In the genomic region with DNA sequence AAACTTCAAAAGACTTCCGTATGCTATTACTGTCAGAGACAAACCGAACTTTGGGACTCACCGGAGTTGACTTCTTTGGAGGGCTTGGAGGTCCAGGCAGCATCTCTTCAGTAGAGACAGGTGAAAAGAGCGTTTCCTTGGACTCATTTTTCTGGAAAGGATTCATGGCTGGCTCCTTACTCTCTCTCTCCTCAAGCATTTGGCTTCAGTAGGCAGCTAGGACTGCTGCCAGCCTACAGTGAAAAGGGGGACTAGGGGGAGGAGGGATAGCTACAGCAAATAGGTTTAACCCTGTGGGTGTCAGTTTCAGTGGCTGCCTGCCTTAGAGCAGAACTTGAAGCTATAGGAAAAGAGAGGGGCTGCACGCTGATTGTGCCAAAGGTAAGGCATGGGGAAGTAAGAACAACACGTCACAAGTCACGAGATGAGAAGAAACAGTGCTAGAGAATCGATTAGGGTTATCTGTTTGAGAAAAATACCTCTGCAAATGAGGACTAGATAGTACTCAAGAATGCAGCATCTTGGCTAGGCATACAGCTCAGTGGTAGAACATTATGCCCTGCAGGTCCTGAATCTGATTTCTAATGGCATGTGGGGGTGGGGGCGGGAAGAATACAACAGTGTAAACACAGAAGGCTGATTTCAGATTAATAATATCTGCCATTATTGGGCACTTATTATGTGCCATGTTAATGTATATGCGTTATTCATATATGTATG, we compare ENCODE assay signal across 8 mouse cellular contexts. TPM values are rescaled to one million over a fixed set of nuclear protein-coding genes. Genes with fewer than 3 reads are reported as not detected.
DNase-seq lines count a peak whose midpoint lies in the region; ATAC-seq and TF ChIP-seq lines count a peak whose summit lies in the region.
"Had no signal": no experiment of that assay in that cellular context is flagged by ENCODE, and none has a peak within 500 bp of the region (broad histone marks: within the 10 kb centered on the region; RNA-seq: fewer than 3 reads in every experiment).

Slc15a2 (minus strand) TSS at position 369 of the 720 bp plus-strand sequence.

- peak within 1 kb of the TSS; percentile 59 for H3K27ac ChIP-seq in neural tube, embryonic 13.5 days (replicated peaks)
- H3K27ac ChIP-seq in kidney, embryonic 14.5 days (ENCODE audit: low read depth, low read length): no peak within 1 kb of the TSS
- H3K27ac ChIP-seq in lung, embryonic 14.5 days (ENCODE audit: low read depth): peak within 1 kb of the TSS; percentile 58; the same call in 1 of the 2 replicates
- H3K27ac ChIP-seq: liver, embryonic 14.5 days had no signal

- peak within 1 kb of the TSS; percentile 15 for H3K4me2 ChIP-seq in neural tube, embryonic 13.5 days
- no peak within 1 kb of the TSS for H3K4me2 ChIP-seq in kidney, embryonic 14.5 days (replicated peaks; ENCODE audit: low read depth, low read length)
- peak within 1 kb of the TSS; percentile 47 for H3K4me2 ChIP-seq in lung, embryonic 14.5 days

- no peak for DNase-seq in neural tube, embryonic 10.5 days (ENCODE audit: extremely low spot score, low spot score)
- peak; percentile 64 for DNase-seq in lung, embryonic 14.5 days
- DNase-seq in testis, postnatal 10 days (ENCODE audit: low spot score): peak; percentile 40
- no peak for DNase-seq in T-cell, adult 2 months (ENCODE audit: low spot score)

- no peak for TF ChIP-seq CTCF in lung, embryonic 14.5 days (IDR thresholded peaks at IDR 0.05; ENCODE audit: low read depth)

- ATAC-seq in neural tube, embryonic 13.5 days (ENCODE audit: low read depth): peak; percentile 76
- ATAC-seq in frontal cortex, adult (ENCODE audit: low TSS enrichment): peak; percentile 82
- ATAC-seq in kidney, embryonic 14.5 days (ENCODE audit: low FRiP score, low TSS enrichment): no peak
- ATAC-seq in lung, embryonic 14.5 days (ENCODE audit: insufficient read depth): peak; percentile 75; the same call in 1 of the 2 replicates

- no peak within 1 kb of the TSS for H3K9ac ChIP-seq in neural tube, embryonic 13.5 days
- H3K9ac ChIP-seq in kidney, embryonic 14.5 days (ENCODE audit: low read depth, low read length): no peak within 1 kb of the TSS
- H3K9ac ChIP-seq in lung, embryonic 14.5 days: peak within 1 kb of the TSS; percentile 36
- H3K9ac ChIP-seq: liver, embryonic 14.5 days had no signal

- WGBS in neural tube, embryonic 13.5 days: 76% methylated on average over 10 of the region's 10 CpGs
- 73% methylated on average over 10 of the region's 10 CpGs for WGBS in kidney, embryonic 14.5 days
- WGBS in lung, embryonic 14.5 days: 45% methylated on average over 10 of the region's 10 CpGs

- H3K27me3 ChIP-seq in neural tube, embryonic 13.5 days: no peaks in the 10 kb centered on the region
- H3K27me3 ChIP-seq in kidney, embryonic 14.5 days (ENCODE audit: control insufficient read depth, insufficient read depth, low read length): no peaks in the 10 kb centered on the region
- no peaks in the 10 kb centered on the region for H3K27me3 ChIP-seq in lung, embryonic 14.5 days (ENCODE audit: insufficient read depth, low read length)

- H3K9me3 ChIP-seq in neural tube, embryonic 13.5 days: no peaks in the 10 kb centered on the region
- no peaks in the 10 kb centered on the region for H3K9me3 ChIP-seq in kidney, embryonic 14.5 days (ENCODE audit: control insufficient read depth, low read length)
- H3K9me3 ChIP-seq in lung, embryonic 14.5 days (ENCODE audit: low read depth, low read length): no peaks in the 10 kb centered on the region

- H3K36me3 ChIP-seq in neural tube, embryonic 13.5 days: no peaks in the 10 kb centered on the region
- H3K36me3 ChIP-seq in kidney, embryonic 14.5 days (ENCODE audit: control insufficient read depth, insufficient read depth, low read length): no peaks in the 10 kb centered on the region
- no peaks in the 10 kb centered on the region for H3K36me3 ChIP-seq in lung, embryonic 14.5 days (ENCODE audit: insufficient read depth)

- no peaks in the 10 kb centered on the region for H3K4me1 ChIP-seq in neural tube, embryonic 13.5 days (replicated peaks)
- H3K4me1 ChIP-seq in kidney, embryonic 14.5 days (ENCODE audit: control insufficient read depth, insufficient read depth, low read length): no peaks in the 10 kb centered on the region
- no peaks in the 10 kb centered on the region for H3K4me1 ChIP-seq in lung, embryonic 14.5 days (ENCODE audit: insufficient read depth)

- H3K4me3 ChIP-seq in neural tube, embryonic 13.5 days: peak within 1 kb of the TSS; percentile 10
- no peak within 1 kb of the TSS for H3K4me3 ChIP-seq in kidney, embryonic 14.5 days (ENCODE audit: low read length)
- H3K4me3 ChIP-seq in lung, embryonic 14.5 days (ENCODE audit: low read depth, low read length): peak within 1 kb of the TSS; percentile 36

RNA-seq across cellular contexts. Expression of gene Slc15a2, which starts in this region (rescaled TPM):
- 13.4 and 13.6 TPM in 2 replicates for polyA plus RNA-seq in neural tube, embryonic 13.5 days (2015; fragmentation: Nextera tagmentation; extraction: Ambion mirVana)
- 5.5 and 12.3 TPM in 2 replicates for polyA plus RNA-seq in kidney, embryonic 14.5 days (2014; fragmentation: Nextera tagmentation; extraction: Ambion mirVana)
- polyA plus RNA-seq in lung, embryonic 14.5 days (2014; fragmentation: Nextera tagmentation; extraction: Ambion mirVana): 28.1 and 33.2 TPM in 2 replicates

Comparison
In these comparisons a context has a peak if more than half of its experiments do, and no peak if none do; other contexts are left out.
1. DNase-seq: peak in lung, embryonic 14.5 days (single experiment) and testis, postnatal 10 days (single experiment); none in neural tube, embryonic 10.5 days (single experiment) and T-cell, adult 2 months (single experiment).